Mouse (Mus musculus) forebrain, embryonic 10.5 days (tissue): ENCODE results near the gene Lurap1. TPM values are rescaled to one million over a fixed set of nuclear protein-coding genes. Genes with fewer than 3 reads are reported as not detected.

Source experiments
- polyA plus RNA-seq: library from polyadenylated mRNA; unstranded; fragments of >200 nt; fragmentation: Nextera tagmentation; extraction: Ambion mirVana; gene quantifications from 2 replicates; pipeline ENCODE4 v1.2.1, GENCODE M21; 2016

Gene Lurap1
- polyA plus RNA-seq, 1 experiment from 2014 or later: 2.6 TPM

Other genes starting within 250 kb of the Lurap1 start
- gene Dmbx1, start 211.4 kb downstream of the Lurap1 start, polyA plus RNA-seq: 1.7 and 2.3 TPM in 2 replicates
- gene Faah, start 133.4 kb downstream of the Lurap1 start, polyA plus RNA-seq: 1.9 and 2.3 TPM in 2 replicates
- gene Nsun4, start 97.5 kb downstream of the Lurap1 start, polyA plus RNA-seq: 17.3 and 18.0 TPM in 2 replicates
- 440 and 449 TPM in 2 replicates for gene Uqcrh, start 76.3 kb downstream of the Lurap1 start, polyA plus RNA-seq
- 61.8 and 68.1 TPM in 2 replicates for gene Lrrc41, start 76.1 kb downstream of the Lurap1 start, polyA plus RNA-seq
- 91.5 and 95.8 TPM in 2 replicates for gene Rad54l, start 27.6 kb downstream of the Lurap1 start, polyA plus RNA-seq
- gene Pomgnt1, start 27.5 kb downstream of the Lurap1 start, polyA plus RNA-seq: 50.6 and 54.7 TPM in 2 replicates
- gene Tspan1, start 16.3 kb upstream of the Lurap1 start, polyA plus RNA-seq: not detected in 2 replicates
- gene 1700042G07Rik, start 22.0 kb upstream of the Lurap1 start, polyA plus RNA-seq: not detected in 2 replicates
- not detected in 2 replicates for gene Gm49337, start 22.0 kb upstream of the Lurap1 start, polyA plus RNA-seq
- 39.1 and 42.6 TPM in 2 replicates for gene Pik3r3, start 70.3 kb upstream of the Lurap1 start, polyA plus RNA-seq